Mouse (Mus musculus) heart, adult 2 months (tissue): Measurements from ENCODE around the gene B4galt5.

Source experiments
- CTCF ChIP-seq: fragments of 200-600 bp; IDR thresholded peaks from 2 replicates; pipeline ENCODE4 v1.8.1; 2022; ENCODE audit warnings: antibody characterized with exemption, mild to moderate bottlenecking, moderate library complexity
- EP300 ChIP-seq: fragments of 200-500 bp; IDR thresholded peaks from 2 replicates; pipeline ENCODE4 v1.6.1; 2011; ENCODE audit warnings: low read depth, low read length, control low read depth; ENCODE audit not compliant: insufficient read depth
- POLR2A ChIP-seq: fragments of 200-500 bp; IDR thresholded peaks from 2 replicates; pipeline ENCODE4 v1.6.1; 2011; ENCODE audit warnings: mild to moderate bottlenecking, low read depth, low read length, control low read depth; ENCODE audit not compliant: insufficient read depth

GRCm38 (mm10) chr2:167376160-167376564, 27.2 kb upstream of the B4galt5 start:
- TF ChIP-seq CTCF (0 out of 2 replicates have a peak, but pooled peaks have one; percentile 14), POLR2A (peak; percentile 45; the same call in 1 of the 2 replicates), EP300 (peak; percentile 35; the same call in 1 of the 2 replicates)
